Mouse (Mus musculus) heart, adult 18-20 months (tissue): ENCODE measurements around the gene Mrm2. TPM values are rescaled to one million over a fixed set of nuclear protein-coding genes. Genes with fewer than 3 reads are reported as not detected.
"Not testable (repeated sequence)": the region's sequence is repeated elsewhere in the genome, so short reads cannot be mapped to it uniquely, and the experiment has no call there.

Experiments
- DNase-seq, 2 experiments: peaks; one replicate each; pipeline ENCODE4 v3.0.0; 2021 to 2022; ENCODE audit warnings: mixed read lengths in 1 of 2
- long read RNA-seq, 2 experiments: library from polyadenylated mRNA; stranded (forward); transcript quantifications; one replicate each; pipeline ENCODE4 v2.0.0; 2021
- total RNA-seq, 2 experiments: library from RNA; stranded (reverse); gene quantifications; 2 replicates each; pipeline ENCODE4 v1.2.3; 2021

Gene Mrm2
- total RNA-seq = 10 to 100 TPM; 13.7 to 14.4 TPM
- long read RNA-seq, experiment 1, transcript Mrm2-201 (3 exons, 1,443 nt) = major isoform, 8 of 14 reads
- long read RNA-seq, experiment 1, partial matches to known transcripts = 6 of 14 reads
- long read RNA-seq, experiment 1, other reads (novel, unspliced or antisense) = 0 of 14 reads
- long read RNA-seq, experiment 2, transcript Mrm2-201 (3 exons, 1,443 nt) = major isoform, 9 of 13 reads
- long read RNA-seq, experiment 2, partial matches to known transcripts = 4 of 13 reads
- long read RNA-seq, experiment 2, other reads (novel, unspliced or antisense) = 0 of 13 reads

DNA sequence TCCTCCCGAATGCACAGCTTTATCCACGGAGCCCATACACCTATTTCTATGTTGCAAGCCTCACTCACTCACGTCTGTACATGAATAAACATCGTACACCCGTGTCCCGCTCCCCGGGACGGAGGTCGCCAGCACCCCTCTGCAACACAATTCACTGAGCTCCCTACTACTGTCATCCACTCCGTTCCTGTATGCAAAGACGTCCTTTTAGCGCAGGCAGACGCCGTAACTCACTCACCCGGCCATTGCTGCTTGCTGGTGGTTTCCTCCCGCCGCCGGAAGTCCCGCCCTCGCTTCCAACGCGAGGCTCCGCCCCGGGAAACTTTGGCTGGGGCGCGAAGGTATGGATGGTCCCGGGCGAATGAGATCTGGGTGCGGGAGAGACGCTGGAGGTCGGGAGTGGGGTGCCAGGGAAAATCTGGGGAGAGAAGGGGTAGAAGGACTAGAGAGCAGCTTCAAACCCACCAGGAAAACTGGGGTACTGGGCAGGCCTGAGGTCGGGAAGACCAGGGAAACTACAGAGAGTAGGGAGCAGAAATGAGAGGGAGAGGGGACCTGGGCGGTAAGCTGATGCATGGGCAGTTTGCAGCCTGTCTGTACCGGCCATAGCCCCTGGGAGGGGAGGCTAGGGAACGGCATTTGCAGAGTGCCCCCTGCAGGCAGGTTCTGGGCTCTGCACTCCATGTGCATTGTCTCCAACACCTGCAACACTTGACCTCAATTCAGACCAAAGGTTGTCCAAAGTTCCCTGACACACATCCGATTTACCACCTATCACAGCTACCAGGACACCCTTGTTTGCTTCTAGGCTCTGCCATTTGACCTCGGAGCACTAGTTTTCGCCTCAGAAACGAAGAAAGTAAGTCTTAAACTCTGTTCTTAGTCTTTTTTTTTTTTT lies at the start of gene Mrm2:
Mrm2 (minus strand) TSS at position 284 of the 898 bp plus-strand sequence.
- peak; percentile 87 to 93 for DNase-seq

DNA sequence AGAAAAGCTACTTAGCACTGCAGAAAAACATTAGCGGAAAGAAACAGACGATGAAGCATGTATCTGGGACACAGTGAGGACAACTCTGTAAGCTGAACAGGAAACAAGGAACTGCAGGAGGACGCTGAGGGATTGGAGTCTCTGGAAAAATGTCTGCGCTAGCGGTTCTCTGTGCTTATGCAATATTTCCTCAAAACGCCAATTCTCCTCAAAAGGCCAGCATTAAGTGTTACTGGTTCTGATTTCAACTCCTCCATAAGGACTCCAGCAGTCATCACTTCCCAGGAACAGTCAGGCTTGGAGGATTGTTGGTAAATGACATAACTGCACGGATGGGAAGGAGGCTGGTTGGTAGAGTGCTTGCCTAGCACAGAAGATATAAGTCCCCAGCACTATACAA lies 49.5 kb upstream of the Mrm2 start:
- DNase-seq = peak in 1 of 2 experiments; percentile 55

DNA sequence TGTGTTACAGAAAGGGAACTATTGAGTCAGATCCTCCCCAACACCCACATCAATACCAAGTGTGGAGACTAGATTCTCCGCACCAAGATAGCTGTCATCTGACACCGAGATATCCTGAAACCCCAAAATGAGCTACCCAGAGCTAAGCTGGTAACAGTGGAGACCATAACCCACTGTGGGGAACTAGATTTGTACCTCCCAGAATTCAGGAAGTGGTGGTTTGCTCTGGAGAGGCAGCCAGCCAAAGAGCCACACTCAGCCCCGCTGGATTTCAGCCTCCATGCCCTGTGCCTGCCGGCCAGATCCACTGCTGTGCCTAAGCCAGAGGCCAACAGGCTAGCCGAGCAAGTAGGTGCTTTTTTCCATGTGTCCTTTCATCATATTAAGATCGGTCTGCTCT lies 47.6 kb upstream of the Mrm2 start:
- DNase-seq = peak in 1 of 2 experiments; percentile 60

DNA sequence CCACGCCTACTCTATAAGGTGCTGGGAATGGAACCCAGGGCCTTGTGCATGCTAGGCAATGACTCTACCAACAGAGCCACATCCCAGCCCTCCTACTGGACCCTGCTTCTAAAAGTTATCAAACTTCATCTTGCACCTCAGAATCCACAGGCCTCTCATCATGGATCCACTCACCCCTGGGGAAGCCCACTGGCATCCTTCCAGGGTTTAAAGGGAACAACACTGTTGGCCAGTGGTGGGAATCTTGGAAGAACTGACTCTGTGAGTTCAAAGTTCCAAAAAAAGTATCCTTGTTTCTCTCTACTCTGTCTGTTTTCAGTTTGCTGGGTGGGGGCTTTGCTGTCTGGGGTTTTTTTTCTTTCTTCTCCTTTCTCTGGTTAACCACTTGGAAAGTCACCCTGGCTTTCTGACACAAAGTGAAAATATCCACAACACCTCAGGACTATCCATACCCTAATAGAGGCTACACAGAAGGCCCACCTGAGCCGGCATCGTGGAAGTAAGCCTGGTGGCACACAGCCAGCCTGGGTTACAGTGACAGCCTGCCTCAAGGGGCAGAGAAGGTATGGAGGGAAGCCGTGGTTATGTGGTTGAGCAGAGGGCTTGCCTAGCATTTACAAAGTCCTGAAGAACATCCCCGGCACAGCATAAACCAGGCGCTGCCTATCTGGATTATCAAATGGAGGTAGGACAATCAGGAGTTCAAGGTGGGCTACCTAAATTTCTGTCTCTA lies 46.6 kb upstream of the Mrm2 start:
- no peak for DNase-seq

DNA sequence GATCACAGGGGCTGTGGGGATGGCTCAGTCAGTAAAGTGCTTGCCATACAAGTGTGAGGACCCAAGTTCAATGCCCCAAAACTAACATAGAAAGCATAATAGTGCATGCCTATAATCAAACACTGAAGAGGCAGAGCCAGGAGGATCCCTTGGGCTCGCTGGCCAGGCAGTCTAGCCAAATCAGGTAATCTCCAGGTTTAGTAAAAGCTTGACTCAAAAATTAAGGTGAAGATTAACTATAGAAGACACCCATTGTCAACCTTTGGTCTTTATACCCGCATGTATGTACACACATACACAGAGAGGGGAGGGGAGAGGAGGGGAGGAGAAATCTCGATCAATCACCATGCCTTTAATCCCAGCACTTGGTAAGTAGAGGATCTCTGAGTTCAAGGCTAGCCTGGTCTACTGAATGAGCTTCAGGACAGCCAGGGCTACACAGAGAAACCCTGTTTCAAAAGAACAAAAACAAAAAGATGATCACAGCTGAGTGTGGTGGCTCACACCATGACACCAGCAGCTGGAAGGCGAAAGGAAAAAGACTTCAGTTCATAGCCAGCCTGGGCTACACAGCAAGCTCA lies 43.6 kb upstream of the Mrm2 start:
- no peak for DNase-seq

DNA sequence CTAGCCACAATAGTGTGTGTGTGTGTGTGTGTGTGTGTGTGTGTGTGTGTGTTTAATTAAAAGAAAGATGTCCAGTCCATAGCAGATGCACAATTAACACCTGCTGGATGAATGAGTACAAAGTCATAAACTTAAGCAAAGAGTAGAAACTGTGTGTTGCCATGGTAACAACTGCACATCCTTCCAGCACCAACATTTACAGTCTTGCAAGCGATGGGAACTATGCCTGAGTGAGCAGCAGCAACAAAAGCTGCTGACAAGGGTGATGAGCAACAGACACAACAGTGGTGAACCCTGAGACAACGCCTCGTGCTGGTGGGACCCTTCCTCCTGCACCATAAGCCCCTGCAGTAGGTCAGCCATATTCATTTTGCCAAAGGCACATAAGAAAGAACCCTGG lies 42.5 kb upstream of the Mrm2 start:
- no peak for DNase-seq

DNA sequence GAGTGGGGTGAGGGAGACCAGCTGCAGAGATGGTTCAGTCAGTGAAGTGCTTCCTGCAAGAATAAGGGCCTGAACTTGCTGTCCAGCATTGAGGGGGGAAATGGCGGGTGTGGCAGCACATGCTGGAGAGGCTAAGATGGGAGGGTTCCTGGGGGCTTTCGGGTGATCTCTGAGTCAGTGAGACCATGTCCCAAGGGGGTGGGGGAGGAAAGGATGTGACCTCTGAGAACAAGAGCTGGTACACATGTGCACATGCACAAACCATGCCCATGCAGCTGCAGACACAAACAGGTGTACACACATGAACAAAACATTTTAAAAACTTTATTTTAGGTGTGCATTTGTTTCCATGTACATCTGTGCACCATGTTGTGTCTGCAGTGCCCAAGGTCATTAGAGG lies 42.0 kb upstream of the Mrm2 start:
- no peak for DNase-seq

DNA sequence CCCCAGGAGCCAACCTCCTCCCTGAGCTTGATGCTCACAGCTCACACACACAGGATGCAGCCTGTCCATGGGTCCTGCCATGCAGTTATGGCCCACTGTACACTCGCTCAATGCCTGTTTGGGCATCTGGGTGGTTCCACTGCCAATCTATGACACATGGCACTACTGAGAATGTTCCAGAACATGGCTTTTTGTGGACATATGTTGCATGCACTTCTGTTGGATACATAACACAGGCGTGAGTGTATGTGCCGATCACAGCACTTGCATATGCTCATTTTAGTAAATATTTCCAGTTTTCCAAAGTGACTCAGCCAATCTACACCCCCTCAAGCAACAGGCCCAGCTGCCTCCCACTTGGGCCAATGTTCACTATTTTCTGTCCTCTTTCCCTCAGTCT lies 40.0 kb upstream of the Mrm2 start:
- no peak for DNase-seq

DNA sequence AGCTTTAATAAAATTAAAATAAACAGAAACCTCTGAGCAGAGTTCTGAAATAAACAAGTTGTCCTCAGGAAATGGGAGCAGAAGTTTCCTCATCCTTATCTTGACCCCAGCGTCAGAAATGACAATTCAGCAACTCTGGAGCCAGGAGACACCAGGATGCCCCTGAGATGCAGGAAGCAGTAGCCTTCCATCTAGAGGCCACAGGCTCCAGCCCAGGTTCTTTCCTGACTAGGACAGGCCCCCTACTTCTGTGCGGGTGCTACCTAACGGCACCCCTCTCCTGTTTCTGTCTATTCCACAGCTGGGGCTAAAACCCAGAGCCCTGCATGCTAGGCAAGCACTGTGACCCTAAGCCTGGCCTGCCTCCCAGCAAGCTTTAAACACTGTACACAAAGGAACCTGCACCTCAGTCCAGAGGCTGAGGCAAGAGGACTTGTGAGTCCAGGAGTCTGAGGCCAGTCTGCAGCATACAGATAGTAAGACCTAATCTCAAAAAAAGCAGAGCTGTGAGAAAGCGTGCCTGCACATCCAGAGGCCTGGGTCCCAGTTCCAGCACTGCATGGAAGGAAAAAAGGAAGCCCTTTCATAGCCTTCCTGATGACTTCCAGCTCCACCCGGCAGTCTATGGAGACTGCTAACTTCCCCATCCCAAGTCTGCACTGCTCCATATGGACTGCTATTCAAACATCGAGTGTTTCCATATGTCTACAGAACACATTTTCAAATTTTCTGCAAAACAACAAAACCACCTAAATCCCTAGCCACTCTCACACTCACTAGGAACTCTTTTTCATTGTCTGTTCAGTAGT lies 39.0 kb upstream of the Mrm2 start:
- peak; percentile 52 to 69 for DNase-seq

DNA sequence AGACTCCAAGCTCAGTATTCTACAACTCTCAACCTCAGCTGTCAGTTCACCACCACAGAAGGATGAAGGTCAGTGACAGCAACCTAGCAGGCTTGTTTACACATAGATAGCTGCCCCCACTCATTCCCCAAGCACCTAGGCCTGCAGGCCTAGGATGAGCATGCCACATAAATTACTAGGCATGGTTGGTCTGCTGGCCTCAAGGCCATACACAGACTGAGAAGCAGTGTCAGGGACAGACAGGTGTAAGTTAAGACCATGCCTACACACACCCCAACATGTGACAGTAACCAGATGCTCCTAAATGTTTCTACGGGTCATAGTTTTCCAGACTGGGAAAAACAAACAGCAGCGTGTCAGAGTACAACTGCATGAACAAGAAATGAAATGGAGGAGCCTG lies 37.8 kb upstream of the Mrm2 start:
- DNase-seq = no peak

DNA sequence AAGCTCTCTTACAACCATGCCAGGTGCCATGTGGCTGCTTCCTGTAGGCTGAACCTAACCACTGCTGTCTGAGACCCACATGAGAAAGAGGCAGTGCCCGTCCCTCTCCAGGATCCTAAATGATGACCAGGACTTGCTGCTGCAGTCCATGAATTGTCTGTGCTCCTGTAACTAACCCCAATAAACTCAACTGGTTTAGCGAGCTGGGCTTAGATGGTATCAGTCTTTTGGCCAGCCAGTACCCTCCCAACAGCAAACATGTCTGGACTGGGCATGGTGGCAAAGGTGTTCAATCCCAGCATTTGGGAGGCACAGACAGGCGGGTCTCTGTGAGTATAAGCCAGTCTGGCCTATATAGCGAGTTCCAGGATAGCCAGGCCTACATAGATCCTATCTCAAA lies 37.2 kb upstream of the Mrm2 start:
- DNase-seq = no peak

DNA sequence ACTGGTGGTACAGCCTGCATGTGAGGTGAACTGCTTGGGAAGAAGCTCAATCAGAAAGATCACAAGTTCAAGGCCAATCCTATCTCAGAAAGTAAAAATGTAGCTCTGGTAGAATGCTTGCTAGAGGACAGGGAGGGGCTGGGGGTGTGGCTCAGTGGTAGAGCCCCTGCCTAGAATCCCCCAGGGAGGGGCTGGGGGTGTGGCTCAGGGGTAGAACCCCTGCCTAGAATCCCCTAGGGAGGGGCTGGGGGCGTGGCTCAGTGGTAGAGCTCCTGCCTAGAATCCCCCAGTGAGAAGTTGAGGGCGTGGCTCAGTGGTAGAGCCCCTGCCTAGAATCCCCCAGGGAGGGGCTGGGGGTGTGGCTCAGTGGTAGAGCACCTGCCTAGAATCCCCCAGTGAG lies 36.4 kb upstream of the Mrm2 start:
- DNase-seq = not testable (repeated sequence)

DNA sequence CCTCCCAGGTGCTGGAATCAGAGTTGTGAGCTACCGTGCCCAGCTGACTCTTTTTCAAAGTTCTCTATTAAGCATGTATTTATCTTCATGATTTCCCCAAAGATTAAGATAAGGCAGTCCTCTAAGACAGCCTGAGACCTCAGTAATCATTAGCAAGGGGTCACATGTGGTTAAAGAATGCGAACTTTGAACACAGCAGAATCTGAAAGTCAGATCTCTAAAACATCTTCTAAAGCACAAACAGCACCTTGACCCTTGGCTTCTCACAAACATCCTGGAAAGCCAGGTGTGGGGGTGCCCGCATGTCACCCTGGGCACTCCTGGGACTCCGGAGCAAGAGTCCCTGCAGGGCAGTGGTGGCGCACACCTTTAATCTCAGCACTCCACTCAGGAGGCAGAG lies 32.7 kb upstream of the Mrm2 start:
- no peak for DNase-seq

DNA sequence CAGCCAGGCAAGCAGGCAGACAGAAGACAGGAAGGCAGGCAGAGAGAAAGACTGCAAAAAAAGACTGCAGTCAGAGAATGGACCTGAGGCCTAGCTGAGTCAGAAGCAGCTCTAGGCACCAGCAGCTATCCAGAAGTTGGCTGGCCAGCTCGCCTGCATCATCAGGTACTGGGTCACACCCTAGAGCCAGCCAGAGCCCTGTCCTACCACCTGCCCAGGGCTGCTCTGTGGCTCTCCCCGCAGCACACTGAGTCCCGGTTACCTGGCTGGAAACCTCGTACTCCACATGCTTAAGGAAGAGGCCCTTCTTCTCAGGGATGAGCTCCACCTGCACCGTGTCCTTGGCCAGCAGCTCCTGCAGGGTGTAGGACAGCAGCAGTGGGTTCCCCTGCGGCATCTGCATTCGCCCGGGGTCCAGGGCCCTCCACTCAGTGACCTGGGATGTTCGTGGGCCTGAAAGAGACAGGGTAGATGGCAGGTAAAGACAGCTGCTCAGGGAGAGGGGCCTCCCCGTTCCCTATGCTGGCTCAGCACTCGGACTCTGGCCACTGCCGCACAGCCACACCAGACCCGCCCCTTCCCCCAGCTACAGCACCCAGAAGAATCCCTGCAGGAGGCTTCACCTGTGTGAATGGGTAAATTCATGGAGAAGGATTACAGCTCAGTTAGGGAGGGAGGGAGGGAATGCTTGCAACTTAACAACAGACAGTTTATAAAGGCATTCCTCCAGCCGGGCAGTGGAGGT lies 28.4 kb upstream of the Mrm2 start:
- DNase-seq = no peak

DNA sequence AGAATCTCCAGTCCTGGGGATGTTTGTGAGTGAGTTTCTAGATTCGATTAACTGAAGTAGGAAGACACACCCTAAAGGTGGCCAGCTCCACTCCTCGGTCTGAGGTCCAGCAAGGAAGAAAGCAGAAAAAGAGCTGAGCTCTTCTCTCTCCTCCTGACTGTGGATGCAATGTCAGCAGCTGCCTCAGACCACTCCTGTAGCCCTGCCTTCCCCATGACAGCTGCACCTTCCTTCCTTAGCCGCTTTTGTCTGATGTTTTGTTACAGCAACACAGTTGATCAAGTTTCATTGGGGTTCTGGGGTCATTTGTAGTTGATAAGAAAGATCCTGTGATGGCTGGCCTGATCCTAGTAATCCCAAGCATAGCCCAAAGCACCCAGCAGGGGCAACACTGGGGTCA lies 25.8 kb upstream of the Mrm2 start:
- DNase-seq = no peak

DNA sequence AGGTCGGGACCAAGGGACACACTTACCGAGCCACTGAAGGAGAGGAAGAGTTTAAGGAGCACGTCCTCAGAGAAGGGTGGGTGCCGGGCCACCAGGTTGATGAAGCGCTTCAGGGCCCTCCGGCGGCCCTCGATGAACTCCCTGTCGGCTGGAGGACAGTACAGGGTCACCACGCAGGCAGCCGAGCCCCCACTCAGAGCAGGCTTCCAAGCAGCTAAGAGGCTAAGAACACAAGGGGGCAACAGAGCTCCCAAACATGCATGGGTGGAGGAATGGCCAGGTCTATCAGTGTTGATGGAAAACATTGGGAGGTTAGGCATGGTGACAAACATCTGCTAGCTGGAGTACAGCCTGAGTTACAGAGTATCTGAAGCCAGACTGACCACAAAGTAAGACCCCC lies 24.2 kb upstream of the Mrm2 start:
- DNase-seq = no peak

DNA sequence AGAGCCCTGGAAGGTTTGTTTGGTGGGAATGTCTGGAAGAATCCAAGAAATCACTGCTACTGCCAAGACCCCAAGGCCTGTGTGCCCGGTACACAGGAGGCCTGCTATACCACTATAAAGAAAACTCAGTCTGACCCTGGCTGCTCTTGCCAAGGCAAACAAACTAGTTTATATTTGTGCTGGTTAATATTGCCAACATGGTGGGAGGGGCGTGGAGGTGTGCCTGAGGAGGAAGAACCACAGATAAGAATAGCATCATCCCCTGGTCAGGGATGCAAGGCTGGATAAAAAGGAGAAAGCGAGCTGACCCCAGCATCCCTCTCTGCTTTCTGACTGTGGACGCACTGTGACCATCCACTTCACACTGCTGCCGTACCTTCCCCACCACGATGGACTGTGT lies 20.7 kb upstream of the Mrm2 start:
- no peak for DNase-seq

DNA sequence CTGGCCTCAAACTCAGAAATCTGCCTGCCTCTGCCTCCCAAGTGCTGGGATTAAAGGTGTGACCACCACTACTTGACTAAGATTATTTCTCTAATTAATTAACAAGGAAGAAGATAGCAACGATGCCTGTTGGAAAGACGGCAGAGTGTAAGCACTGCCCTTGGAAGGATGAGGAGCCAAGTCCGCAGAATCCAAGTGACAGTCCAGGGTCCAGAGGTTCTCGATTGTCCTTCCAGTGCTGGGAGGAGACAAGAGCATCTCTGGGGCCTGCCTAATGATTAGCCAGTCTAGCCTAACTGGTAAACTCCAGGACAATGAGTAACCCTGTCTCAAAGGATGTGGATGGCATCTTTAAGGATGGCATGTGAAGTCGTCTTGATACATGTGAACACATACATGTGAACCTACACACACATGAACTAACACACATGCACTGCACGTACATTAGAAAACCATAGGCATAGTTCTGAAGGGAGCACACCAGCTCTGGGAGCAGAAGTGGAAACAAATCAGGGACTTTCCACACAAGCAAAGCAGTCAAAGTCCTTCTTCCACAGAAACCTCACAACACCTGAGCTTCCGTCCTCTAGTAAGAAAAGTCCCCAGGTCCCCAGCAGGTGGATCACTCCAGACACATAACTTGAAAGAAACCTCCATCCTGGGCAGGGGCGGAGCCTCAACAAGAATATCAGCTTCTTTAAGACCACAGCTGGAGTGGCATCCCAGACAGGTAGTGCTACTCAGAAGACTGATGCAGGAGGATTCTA lies 19.2 kb upstream of the Mrm2 start:
- DNase-seq = no peak

DNA sequence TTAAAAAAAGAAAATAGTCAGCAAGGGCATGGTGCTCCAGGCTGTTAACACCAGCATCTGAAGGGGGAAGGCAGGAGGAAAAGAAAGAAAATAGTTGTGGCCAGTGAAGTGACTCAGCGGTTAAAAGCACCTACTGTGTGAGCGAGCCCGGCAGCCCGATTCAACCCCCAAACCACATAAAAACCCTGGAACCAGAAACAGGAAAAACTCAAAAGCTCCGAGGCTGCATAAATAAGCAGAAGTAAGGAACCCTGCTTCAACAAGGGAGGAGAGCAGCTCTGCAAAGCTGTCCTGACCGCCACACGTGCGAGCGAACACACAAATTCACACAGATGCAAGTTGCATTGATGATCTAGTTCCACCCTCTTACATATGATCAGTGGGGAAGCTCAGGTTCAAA lies 18.2 kb upstream of the Mrm2 start:
- no peak for DNase-seq

DNA sequence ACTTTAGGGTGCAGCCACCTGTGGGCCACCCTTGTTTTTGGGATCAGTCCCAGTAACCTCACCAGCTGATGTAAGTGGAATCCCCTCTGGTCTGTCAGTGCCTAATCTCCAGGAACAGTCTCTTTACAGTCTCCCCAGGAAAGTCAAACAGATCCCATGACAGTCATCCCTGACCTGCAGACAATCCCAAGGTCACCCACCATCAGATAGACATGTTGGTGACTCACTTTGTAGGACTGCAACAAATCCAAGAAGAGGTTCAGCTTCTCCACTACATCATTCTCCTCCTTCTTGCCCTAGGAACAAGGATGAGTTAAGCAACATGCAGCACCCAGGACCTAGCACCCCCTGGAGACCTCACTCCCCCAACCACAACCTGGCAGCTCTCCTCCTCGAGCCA lies 14.4 kb upstream of the Mrm2 start:
- no peak for DNase-seq
